Mouse (Mus musculus) lung, postnatal 4 days (tissue): ENCODE data around the gene Itgb1.
A peak's percentile ranks its signal among the peaks of the same experiment; 100 is the strongest.

Experiments
- DNase-seq, 2 experiments: peaks; one replicate each; pipeline ENCODE4 v3.0.0; 2021

Gene Itgb1

DNA sequence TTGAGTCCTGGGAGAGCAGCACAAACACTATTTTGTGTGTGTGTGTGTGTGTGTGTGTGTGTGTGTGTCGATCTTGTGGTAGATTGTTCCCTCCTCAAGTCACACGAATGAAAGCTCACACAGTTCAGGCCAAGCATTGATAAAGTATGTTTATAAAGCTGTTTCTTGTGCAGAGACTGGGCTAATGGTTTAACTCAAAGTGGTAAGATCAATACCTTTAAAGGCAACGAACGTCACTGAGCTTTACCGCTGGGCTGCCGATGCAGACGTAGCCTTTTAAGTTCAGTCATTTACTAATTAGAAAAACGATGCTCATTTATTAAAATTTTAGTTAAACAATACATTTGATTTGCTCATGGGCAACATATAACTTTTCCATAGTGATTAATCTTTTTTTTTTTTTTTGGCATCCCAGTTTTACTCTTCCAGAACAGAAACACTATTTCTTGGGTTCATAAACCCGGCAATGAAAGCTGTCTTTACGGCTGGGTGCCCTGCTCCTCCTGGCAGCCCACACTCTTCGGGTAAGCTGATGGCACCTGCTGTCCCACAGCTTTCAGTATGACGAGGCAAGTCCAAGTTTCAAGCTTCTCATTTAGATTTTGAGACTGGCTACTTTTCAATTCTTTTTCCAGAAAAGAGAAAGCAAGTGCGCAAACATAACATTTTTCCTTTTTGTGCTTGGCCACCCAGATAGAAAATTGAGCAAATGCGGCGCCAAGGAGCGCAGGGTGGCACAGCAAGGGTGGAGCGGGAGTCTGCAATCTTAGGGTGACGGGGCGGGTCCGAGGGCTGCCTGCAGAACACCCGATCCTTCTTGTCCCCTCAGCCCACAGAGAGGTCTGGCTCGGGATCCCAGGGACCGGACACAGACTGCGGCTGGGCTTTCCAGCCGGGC is 596 bp upstream of the Itgb1 start:
- no peak for DNase-seq

- DNase-seq: no peak
Observed at GRCm38 (mm10) chr8:128686429-128686990, 1.1 kb downstream of the Itgb1 start.

- no peak for DNase-seq
Observed at GRCm38 (mm10) chr8:128688679-128689078, 3.2 kb downstream of the Itgb1 start.

- no peak for DNase-seq
Observed at GRCm38 (mm10) chr8:128690056-128690455, 4.6 kb downstream of the Itgb1 start.

- no peak for DNase-seq
Observed at GRCm38 (mm10) chr8:128696701-128697397, 11.4 kb downstream of the Itgb1 start.

DNA sequence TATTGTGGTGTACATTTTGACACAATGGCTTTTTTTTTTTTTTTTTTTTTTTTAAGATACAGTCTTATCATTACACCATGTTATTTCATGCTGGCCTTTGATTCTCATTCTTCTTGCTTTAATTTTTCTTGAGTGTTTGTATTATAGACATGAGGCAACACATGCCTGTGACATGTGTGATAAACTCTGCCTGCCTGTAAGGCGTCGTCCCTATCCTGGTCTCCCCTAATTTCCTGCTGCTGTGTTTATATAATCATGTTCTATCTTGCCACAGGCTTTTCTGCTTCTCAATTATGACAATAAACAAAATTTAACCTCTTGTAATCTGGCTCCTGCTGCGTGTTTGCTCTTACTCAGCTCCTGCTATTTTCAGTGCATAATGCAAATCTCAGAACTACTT is 12.5 kb downstream of the Itgb1 start:
- no peak for DNase-seq

DNA sequence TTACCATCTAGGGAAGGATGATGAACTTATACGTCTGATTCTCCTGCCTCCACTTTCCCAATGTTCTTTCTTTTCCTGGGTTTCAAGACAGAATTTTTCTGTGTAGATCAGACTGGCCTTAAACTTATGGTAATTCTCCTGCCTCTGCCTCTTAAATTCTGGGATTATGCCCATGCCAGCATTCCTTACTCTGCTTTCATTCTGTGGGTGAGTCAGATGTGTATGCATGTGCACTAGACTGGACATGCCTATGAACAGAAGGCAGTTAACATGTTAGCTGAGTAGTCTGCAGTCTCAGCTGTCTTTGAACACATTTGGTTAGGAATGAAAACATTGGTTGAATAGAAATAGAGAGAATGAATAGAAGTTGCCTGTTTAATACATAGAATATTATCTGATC is 18.9 kb downstream of the Itgb1 start:
- DNase-seq: no peak

GRCm38 (mm10) chr8:128704836-128705235 is 19.4 kb downstream of the Itgb1 start:
- no peak for DNase-seq

DNA sequence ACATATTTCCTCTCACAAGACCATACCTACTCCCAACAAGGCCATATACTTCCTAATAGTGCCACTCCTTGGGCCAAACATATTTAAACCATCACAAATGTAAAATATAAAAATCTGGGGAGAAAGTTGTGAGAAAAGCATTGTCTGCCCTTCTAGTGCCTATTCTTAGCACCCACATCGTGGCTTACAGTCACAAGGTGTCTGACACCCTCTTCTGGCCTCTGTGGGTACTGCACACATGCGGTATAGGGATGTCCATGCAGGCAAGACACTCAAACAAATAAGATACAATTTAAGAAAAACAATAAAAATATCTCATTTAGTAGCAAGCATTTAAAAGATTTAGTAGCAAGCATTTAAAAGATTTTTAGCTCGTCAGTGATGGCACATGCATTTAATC is 23.8 kb downstream of the Itgb1 start:
- DNase-seq: peak; percentile 75 to 86

GRCm38 (mm10) chr8:128716184-128716583 is 30.7 kb downstream of the Itgb1 start:
- DNase-seq: peak in 1 of 2 experiments; percentile 25

DNA sequence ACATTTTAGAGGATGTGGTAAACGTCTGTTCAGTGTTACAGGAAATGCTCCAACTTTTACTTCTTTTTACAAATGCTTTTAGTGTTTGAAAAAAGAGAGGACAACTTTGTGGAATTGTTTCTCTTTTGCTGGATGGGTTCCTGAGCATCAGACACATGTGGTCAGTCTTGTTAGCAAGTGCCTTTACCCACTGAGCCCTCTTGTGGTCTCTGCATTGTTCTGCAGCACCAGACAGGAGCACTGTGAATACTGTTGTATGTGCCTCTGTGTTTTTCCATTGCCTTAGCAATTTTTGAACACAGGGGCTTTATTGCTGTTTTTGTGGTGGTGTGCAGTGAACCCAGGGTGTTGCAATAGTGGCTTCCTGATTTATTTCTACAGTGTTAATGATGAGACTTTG is 39.4 kb downstream of the Itgb1 start:
- DNase-seq: peak; percentile 17 to 26

DNA sequence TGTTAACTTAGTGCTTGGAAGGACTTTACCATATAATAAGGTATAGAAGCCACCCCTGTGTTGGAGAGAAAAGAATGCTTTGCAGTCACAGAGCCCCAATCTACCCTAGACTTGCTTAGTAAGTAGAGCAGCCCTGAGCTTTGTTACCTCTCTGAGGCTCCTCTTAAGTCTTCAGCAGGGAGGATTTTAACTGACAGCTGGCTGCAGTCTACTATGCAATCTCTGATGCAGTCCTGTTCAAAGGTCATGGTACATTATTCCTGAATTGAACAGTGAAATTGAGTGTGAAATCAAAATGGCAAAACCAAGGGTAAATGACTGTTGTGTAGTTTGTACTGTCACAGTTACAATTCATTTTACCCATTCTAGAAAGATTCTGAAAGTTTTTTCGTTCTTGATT is 41.8 kb downstream of the Itgb1 start:
- no peak for DNase-seq

GRCm38 (mm10) chr8:128732254-128732653 is 46.8 kb downstream of the Itgb1 start:
- no peak for DNase-seq

GRCm38 (mm10) chr8:128734118-128734517 is 48.7 kb downstream of the Itgb1 start:
- no peak for DNase-seq

- no peak for DNase-seq
Observed at GRCm38 (mm10) chr8:128735692-128736091, 50.2 kb downstream of the Itgb1 start.
